Mouse (Mus musculus): ENCODE measurements around the gene Gm5108.

The Gm5108 gene

DNA sequence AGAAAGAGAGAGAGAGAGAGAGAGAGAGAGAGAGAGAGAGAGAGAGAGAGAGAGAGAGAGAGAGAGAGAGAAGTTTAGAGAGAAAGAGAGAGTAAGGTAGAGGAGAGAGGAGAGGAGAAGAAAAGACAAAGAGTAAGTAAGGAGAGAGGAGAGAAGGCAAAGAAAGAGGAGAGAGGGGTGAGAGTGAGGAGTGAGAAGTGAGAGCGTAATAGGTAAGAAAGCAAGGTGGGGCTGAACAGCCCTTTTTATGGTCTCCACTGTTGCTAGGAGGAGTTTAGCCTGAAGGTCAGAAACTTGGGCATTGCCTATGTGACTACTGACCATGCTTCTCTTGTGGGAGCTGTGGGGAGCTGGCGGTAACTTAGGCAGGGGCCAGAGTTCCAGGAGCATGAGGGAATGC is at the start of gene Gm5108:
Gene Gm5108 (plus strand): TSS at position 301 of the 400 bp plus-strand sequence.
- no peak for DNase-seq

DNA sequence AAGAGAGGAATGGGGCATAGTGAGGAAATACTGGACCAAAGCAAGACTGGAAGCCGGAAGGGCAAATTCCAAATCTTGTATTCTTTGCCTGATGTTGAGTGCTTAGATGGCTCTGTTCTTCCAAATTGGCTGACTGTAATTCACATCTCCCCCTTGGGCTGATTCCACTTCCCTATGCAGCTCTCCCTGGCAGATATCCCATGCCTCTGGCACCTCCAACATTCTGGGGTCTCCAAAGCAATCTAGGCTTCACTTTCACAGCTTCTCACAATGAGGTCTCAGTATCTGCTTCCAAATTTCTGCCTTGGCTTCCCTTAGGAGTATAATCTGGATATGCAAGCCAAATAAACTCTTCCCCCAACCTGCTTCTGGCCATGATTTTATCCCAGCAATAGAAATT is 42.5 kb upstream of the Gm5108 start:
- no peak for DNase-seq

DNA sequence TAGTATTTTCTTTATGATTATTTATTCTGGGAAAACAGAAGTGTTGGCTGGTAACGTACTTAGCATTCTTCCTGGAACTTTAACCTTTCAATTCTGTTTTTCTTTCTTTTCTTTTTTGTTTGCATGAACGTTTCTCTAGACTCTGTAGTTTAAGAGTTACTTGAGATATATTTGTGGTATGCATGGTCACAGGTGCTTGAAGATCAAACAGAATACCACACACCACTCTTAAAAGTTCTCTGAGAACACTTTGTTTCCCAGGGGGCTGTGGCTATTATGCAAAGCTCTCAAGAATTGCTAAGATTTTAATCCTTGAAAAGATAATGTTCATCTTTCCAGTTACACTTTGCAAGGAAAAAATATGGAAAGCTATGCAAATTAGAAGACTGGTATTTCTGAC is 36.9 kb upstream of the Gm5108 start:
- DNase-seq = no peak

DNA sequence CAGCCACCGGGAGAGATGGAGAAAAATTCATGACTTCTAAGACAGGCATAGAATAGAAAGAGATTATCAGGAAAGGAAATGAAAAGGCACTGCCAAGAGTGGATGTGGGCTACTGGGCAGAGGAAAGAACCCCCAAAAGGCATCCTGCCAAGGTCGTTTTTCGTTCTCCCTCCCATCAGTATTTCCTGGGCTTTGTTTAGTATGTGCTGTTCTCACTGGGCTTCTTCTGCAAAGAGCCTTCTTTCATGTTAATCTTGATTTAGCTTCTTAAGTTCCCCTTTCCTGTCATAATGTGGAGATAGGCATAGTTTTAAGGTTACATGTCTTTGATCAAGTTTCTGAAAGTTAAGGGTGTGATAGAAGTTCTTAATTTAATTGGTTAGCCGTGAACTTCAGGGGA is 10.9 kb upstream of the Gm5108 start:
- DNase-seq = no peak

DNA sequence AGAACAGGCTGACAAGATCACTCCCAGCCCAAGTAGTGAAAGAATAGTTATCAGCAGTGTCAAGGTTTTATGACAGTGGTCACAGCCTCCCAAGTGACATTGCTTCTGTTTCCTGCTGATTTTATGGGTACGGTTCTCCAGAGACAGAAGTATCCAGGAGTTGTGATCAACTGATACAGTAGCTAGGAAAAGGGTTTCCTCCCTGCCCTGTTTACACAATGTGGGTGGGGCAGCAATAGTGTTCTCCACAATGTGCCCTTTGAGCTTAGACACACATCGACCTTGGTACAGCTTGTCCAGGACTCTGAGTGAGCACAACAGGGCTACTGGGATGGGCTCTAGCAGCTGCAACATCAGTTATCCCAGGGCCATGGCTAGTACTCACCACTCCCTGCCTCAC is 9.8 kb upstream of the Gm5108 start:
- no peak for DNase-seq

DNA sequence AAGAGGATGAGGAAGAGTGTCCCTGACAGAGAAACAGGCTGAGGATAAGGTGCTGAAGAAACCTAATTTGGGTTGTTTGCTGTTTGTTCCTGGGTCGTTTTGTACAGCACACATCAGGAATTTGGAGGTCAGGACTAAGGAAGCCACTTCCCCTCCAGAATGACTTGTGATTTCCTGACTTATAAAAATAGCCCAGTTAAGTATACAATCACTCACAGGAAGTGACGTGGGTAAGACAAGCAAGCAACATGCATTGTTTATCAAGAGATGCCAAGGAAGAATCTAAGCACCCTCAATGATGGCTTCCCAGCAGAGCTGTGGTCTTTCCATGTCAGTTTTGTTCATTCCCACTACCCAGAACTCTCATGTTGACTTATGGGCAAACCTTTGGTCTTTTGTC is 1.7 kb downstream of the Gm5108 start:
- no peak for DNase-seq

DNA sequence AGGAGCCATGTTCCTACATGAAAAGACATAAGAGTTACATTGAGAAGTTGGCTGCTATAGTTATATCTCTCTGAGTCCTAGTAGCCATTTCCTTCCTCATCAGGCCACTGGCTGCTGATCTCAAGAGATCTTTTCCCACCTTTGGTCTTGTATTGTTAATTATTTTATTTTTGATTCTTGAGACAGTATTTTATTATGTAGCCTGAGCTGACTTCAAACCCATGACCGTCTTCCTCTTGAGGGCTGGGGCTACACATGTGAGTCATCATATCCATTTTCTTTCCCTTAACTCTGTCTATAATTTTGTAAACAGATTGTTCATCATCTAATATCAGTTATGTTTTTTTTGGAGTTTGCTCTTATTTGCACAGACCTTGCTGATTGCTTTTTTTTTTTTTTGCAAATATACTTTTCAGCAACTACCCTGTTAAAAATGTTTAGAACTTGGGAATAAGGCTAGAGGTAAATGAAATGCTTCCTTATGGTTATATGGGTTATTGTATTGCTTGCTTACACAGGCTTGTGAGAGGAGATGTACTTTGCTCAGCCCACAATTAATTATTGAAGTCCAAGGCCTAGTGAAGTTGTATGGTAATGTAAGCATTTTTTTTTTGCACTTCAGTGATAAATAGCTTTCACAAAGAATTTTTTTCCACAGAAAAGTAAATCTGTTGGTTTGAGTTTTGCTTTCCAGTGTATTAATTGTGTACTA is 2.8 kb downstream of the Gm5108 start:
- DNase-seq = no peak

DNA sequence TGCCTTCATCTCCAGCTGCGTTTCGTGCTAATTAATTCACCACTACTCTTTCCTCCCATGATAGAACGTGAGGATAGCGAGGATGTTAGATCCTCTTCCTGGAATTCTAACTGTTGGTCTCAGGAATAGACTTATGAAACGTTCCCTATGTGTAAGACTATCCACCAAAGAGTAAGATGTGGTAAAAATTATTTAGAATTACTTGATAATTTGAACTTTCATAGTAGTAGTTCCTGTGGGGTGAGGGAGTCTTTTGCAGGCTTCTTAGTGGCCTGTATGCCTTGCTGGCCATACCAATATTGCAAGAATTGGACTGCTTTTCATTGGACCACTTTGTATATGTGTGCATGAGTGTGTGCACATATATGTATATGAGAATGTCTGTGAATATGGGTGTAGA is 4.9 kb downstream of the Gm5108 start, which contains the start of gene Gm21905:
Gene Gm21905 (minus strand): TSS at position 101 of the 400 bp plus-strand sequence.
- DNase-seq = no peak

DNA sequence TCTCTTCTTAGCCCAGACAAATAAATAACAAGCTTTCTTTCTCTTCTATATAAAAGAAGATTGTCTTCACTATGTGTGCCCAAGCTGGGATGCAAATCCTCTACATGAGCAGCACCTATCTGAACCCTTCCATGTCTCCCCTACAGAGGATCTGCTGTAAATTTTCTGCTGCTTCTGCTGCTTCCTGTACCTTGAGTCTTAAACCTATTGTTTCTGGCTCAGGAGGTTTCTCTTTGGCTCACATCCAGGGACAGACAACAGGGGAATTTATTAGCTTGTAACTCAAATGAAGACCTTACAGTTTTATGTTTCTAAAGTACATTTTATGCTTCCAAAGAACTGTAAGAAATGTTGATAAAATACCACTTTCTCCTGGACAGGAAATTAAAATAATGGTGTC is 5.5 kb downstream of the Gm5108 start:
- DNase-seq = peak in 1 of 2 experiments; percentile 34

DNA sequence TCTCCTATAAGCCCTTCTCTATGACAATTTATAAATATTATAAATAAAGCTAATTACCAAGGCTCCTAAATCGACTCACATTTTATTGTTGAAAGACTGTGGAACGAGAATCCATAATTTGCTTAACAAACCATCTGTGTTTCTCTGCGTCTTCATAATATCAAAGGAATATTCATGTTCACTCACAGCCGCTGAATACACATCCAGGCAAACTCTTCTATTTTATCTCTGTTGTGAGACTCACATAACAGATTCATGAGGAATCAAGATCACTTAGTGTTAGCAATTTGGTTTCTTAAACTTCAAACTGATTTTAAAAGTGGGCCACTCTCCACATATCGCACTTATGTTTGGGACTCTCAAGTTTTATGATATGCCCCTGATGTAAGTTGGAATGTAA is 6.6 kb downstream of the Gm5108 start:
- no peak for DNase-seq

DNA sequence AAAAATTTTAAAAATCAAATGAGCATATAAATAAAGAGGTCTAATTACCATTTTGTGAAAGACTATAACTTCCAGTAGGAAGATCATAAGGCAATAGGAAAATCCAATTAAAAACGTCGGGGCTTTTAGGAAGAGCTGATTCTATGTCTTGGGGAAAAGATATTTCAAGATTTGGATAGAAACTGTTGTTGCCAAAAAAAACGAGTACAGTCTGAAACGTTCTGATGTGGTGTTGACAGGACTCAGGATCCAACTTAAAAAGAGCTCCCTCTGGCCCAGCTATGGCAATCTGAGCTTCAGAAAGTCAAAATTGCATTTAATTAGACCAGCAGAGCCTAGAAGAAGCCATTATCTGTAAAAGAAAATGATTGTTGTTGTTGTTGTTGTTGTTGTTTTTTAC is 12.6 kb downstream of the Gm5108 start:
- DNase-seq = no peak

DNA sequence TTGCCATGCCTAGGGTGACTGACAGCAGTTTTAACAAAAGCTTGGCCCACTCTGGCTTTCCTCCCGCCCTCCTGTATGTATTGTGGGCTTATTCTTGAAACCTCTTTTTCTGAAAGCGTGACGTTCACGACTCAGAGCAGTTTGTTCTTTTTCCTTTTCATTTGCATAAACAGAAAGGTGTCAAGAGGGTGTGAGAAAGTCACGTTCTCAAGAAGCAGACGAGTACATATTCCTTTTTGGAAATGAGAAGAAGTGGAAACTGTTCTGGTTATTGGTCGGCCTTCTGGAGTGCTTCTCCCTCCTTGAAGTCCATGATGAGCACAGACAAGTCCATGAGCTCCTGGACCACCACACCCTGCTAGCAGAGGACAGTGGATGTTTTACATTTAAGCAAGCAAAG is 14.0 kb downstream of the Gm5108 start:
- DNase-seq = no peak

DNA sequence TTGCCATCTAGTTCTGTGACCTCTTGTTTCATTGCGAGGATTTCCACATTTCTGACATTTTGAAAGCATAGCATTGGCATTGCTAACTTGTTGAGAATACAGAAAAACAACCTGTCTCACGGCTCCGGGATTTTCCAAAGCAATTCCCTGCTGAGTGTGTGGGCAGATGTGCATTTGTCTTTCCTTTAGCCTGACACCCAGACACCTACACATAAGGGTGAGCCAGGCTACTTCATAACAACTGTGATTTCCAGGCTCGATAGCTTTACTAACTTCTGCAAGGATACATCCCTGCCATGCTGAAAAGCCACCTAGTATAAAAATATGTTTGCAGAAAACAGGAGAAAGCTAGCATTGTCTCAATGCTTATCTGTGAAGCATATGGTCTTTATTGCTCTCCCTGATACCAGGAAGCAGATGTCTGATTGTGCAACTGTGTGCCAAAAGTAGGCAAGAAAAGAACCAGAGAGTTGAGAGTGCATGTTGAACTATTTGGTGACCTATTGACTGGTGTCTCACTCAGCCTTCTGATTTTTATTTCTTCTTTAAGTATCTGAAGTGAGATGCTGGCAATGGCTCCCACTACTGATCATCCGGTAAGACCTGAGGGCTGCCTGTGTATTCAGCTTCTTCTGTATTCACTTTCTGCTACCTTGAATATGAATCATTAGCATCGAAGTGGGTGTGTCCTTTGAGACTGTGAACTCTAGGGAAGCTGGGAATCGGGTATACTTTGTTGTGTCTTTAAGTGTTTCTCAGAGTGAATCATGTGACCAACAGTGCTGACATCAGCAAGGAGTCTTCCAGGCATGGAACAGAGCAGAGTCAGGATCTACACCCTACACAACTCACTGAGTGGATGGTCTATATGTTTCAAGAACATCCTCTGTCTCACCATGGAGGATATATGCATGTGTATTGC is 20.5 kb downstream of the Gm5108 start:
- no peak for DNase-seq

DNA sequence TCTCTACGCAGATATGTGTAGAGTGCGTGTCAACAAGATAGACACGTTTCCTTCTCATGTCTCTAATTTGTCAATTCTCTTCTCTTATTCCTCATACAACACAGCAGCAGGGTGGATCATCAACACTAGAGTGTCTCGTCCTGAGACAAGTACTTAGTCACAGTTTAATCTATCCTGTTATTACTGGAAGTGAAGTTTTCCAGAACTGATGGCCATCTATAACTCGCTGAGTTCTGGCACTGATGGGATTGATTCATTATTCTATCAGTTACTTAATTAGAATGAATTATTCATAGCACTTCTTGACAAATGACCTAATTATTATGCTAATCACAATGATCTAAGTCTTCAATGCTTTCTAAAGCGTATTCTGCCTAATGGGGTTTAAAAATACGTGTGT is 28.1 kb downstream of the Gm5108 start:
- DNase-seq = no peak

DNA sequence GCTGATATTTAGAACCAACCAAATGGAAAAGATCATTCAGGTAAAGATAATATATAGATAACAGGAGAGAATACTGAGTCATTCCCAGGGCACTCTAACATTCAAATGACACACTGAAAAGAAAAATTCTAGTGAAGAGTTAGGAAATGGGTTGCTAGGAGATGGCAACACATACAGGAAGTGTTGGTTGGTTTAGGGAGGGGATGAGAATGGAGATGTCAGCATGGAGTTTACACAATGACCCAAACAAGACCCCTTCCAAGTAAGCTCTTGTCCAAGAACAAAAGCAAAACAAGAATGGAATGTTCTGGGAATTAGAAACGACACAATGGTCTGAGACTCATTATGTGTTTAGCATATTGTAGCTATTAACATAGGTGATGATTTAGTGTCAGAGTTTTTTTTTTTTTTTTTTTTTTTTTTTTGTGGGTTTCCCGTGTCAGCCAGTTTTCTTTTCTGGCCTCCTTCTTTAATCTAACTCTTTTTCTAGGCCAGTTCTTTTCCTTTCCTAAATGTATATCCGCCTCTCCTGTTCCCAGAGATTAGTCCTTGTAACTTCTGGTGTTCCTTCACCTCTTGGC is 40.6 kb downstream of the Gm5108 start:
- no peak for DNase-seq

DNA sequence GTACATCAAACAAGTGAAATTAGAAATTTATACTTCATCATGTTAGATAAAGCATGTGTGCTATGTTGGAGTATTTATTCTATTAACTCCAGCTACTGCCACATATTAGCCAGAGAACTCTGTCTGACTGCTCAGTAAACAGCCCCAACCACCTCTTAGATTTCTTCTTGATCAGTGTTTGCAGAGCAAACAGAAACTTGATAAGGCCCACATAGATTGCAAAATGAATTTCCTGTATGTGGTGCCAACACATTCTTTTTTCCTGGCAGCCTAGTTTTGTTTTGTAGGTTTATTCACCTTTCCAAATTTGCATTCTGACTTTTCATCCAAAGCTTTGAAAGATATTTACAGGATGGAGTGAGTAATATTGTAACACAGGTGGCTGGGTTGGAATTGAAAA is 49.0 kb downstream of the Gm5108 start:
- no peak for DNase-seq

DNA sequence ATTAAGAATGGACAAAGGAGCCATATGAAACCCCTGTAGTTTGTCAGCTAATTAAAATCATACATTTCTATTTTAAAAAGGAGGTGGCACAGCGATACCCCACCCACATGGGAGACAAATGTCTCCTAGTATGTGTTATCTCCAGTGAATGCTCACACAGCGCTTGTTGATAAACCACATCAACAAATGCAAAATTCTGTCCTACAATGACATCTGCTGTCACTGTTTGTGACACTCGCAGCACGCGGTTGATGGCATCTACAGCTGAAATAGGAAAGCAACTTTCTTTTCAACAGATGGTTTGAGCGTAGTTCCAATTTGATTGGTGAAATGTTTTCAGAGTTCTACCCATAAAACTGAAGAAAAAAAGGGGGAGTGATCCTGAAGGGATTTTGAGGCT is 61.1 kb downstream of the Gm5108 start:
- no peak for DNase-seq

DNA sequence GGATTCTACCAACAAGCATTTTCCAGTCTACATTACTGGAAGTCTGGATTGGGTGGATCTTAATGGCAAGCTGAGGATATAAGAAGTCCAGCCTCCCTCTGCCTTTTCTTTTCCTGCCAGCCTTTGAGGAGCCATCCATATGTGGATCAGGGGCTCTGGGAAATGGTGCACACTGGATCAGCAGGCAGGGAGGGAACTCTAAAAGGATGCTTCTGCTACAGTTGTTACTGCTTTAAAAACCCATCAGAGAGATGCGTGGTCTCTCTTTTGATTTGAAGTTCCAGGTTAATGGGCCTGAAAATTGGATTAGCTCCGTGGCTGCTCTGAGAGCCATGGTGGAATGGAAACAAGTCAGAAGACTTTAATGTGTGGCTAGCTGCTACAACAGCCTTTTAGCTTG is 62.4 kb downstream of the Gm5108 start:
- no peak for DNase-seq

DNA sequence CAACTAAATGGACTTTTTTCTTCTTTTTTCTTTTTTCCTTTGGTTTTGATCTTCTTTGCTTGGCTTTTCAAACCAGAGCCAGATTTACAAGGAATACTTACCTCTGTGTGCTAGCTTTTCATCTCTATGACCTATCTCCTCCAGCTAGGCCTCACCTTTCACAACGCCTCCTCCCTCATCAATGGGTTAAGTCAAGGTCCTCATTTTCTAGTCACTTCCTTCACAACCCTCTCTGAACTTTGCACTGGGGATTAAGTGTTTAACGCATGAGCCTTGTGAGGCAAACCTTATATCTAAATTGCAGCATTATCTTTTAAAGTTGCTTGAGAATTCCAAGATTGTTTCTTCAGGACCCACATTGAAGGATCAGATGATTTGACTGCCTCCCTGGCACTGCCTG is 63.0 kb downstream of the Gm5108 start:
- DNase-seq = no peak

DNA sequence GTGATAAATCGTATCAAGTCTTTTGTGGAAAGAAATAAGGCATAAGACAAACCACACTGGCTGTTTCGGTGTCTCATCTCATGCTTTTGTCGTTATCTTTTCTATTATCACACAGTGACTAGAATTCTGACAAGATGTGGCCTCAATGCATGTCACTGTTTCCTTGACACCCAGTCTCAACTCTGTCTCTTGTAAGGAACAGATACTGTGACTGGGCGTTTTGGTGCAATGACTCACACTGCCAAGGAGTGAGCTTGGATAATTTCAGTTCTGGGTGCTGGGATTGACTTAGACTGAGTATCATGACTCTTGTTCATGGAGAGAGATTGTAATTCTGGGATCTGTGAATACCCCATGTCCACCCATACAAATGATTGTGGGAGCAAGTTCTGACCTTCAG is 65.6 kb downstream of the Gm5108 start:
- DNase-seq = no peak

DNA sequence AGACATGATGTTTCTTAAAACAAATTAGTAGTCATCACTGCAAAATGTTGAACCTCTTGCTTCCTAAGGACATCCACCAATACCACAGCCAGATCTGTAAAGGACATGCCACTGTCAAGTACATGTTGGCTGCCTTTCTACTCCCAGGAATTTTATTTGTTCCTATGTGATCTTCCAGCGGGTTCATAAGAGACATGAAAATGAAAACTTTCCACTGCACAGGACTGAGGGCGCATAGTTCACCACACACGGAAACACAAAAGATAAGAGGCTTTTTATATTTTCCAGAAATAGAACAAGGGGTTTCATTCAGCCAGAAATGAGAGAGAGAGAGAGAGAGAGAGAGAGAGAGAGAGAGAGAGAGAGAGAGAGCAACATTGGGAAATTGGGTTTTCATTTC is 70.1 kb downstream of the Gm5108 start:
- no peak for DNase-seq

DNA sequence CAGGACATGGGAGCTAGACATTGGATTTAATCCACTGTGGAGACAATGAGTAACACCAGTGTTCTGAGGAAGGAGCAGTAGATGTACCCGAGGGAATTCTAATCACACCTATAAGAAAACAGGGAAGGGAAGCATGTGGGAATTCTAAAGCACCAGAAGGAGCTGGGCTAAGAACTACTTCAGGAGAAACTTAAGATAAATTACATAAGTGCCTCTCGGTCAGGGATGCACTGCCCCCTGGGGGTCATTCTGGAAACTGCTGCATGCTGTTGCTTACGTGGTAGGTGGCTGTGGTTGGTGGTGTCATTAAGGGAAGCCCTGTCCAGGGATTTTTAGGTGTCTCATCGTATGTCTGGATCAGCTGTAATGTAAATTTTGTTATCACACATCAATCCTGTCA is 71.1 kb downstream of the Gm5108 start:
- DNase-seq = peak; percentile 80 to 91

DNA sequence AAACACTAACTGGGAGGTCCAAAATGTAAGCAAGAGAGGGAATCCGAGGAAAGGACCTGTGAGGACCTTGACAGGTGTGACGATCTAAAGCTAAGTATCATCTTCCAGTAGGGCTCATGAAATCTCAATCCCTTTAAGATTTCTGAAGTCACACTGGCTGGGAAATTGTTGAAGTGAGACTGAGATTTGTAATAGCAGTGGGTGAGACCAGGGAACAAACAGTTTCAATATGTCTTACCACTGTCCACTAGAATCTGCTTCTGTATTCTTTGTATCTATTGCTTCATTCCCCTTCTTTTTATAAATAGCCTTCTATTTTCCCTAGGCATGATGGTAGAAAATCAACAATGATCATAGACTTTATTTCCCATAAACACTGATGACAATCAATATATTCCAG is 79.4 kb downstream of the Gm5108 start:
- no peak for DNase-seq

Data from kidney, postnatal 25 days (tissue).